Mouse (Mus musculus) cerebellum, adult 2 months (tissue): ENCODE measurements at regions not wholly inside any gene's neighbourhood (a gene's known extent, or its start where the extent isn't known, plus 50 kb on each side); places are given as distances from the start of the nearest gene placed in this dataset.

Source experiments
- CTCF ChIP-seq: fragments of 200-500 bp; IDR thresholded peaks from 2 replicates; pipeline ENCODE4 v1.5.1; 2011; ENCODE audit warnings: low read depth, mild to moderate bottlenecking, control low read depth, low read length, moderate library complexity, borderline replicate concordance; ENCODE audit not compliant: insufficient read depth
- POLR2A ChIP-seq: fragments of 200-500 bp; IDR thresholded peaks from 2 replicates; pipeline ENCODE4 v1.6.1; 2011; ENCODE audit warnings: low read length, control low read depth, borderline replicate concordance; ENCODE audit not compliant: insufficient read depth

- TF ChIP-seq CTCF (no peak), POLR2A (no peak)
Measured at GRCm38 (mm10) chr8:126699389-126699775, 105.6 kb upstream of the Irf2bp2 start.
